Mouse (Mus musculus): ENCODE data around the gene Sipa1l3. TPM values are rescaled to one million over a fixed set of nuclear protein-coding genes. Genes with fewer than 3 reads are reported as not detected.

Sipa1l3 gene
- polyA plus RNA-seq, 1 experiment, result 30.3 TPM

DNA sequence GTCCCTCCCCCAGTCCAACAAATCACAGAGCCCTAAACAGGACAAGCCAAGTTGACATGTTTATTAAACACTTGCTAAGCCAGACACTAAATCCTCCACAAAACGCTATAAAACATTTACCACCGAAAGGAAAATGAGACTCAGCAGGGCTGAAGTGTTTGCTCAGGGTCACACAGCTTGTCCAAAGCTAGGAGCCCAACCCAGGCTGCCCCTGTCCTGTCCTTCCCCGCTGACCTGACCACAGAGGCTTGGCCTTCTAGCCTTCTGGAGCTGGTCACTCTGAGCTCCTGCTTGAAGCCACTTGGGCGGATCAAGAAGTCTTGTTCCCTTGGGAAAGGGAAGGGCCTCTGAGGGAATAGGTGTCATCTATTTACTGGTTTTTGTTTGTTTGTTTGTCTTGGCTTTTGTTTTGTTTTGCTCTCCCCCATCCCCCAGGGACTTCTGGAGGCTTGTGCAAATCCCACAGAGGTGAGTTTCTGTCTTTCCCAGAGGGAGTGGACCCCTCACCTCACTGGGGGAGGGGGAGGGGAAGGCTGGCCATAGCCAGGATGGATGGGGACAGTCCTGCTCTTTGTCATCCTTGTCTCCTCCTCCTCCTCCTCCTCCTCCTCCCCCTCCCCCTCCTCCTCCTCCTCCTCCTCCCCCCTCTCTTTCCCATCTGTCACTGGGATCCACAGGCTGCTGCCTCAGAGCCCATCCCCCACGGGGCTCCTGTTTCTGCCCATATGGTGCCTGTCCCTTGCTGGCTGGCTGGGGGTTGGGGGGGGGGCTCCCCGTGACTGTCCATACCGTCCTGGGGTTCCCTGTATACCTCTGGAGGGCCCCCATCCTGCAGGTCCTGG, 226.6 kb downstream of the Sipa1l3 start:
- no peak for TF ChIP-seq POLR2A (IDR thresholded peaks at IDR 0.05; ENCODE audit: low read depth, low read length)
- TF ChIP-seq CTCF (IDR thresholded peaks at IDR 0.05; ENCODE audit: extremely low read depth, insufficient read depth, insufficient read length, insufficient replicate concordance), result no peak

GRCm38 (mm10) chr7:29290691-29291485, 227.6 kb downstream of the Sipa1l3 start:
- no peak overlapping the region; the same call in 1 of the 2 replicates for H3K4me3 ChIP-seq (ENCODE audit: extremely low read depth, insufficient read depth, insufficient read length)
- TF ChIP-seq POLR2A (IDR thresholded peaks at IDR 0.05; ENCODE audit: low read depth, low read length) (no peak), CTCF (IDR thresholded peaks at IDR 0.05; ENCODE audit: extremely low read depth, insufficient read depth, insufficient read length, insufficient replicate concordance) (no peak)
- DNase-seq (ENCODE audit: low read depth in 1 of 2, low spot score in 2 of 2), result no peak
- H3K36me3 ChIP-seq (ENCODE audit: control insufficient read depth, insufficient read depth, low read length), result no peaks in the 10 kb centered on the region
- peak overlapping the region; percentile 38; the same call in 1 of the 2 replicates for H3K27ac ChIP-seq (ENCODE audit: insufficient read depth, low read length)
- H3K27me3 ChIP-seq (ENCODE audit: control insufficient read depth, insufficient read depth, low read length), result peaks cover 3% of the 10 kb centered on the region; the same call in 1 of the 2 replicates
- H3K4me1 ChIP-seq (ENCODE audit: control insufficient read depth, insufficient read depth, insufficient read length), result peaks cover 9% of the 10 kb centered on the region
- WGBS, result 84% methylated on average over 11 of the region's 11 CpGs

More for the DNA sequence above, 226.6 kb downstream of the Sipa1l3 start:
- 60% methylated on average over 7 of the region's 7 CpGs for WGBS
- H3K36me3 ChIP-seq (ENCODE audit: control insufficient read depth, insufficient read depth, low read length), result no peaks in the 10 kb centered on the region
- no peak overlapping the region for H3K27ac ChIP-seq (ENCODE audit: insufficient read depth, low read length)
- H3K4me3 ChIP-seq (ENCODE audit: extremely low read depth, insufficient read depth, insufficient read length), result no peak overlapping the region
- peaks cover 9% of the 10 kb centered on the region for H3K4me1 ChIP-seq (ENCODE audit: control insufficient read depth, insufficient read depth, insufficient read length)
- no peak for DNase-seq (ENCODE audit: low read depth in 1 of 2, low spot score in 2 of 2)
- peaks cover 3% of the 10 kb centered on the region; the same call in 1 of the 2 replicates for H3K27me3 ChIP-seq (ENCODE audit: control insufficient read depth, insufficient read depth, low read length)

DNA sequence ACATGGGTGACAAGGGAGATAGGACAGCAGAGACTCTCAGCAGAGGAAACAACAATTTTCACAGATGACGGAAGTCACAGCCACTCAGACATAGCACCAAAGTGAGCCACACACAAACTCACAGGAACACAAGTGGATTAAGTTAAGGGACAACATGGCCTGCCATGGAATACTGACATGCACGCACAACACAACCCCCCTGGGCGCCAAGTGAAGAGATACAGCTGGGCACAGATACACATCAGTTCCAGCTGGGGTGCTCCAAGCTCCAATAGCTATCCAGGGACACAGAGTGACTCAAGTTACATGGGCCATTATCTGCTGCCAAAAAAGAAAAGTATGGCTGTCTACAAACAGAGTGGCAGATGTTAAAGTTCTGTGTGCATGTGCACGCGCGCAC, 228.6 kb downstream of the Sipa1l3 start:
- peak overlapping the region; percentile 52; the same call in 1 of the 2 replicates for H3K4me3 ChIP-seq (ENCODE audit: extremely low read depth, insufficient read depth, insufficient read length)
- no peak for TF ChIP-seq POLR2A (IDR thresholded peaks at IDR 0.05; ENCODE audit: low read depth, low read length)
- TF ChIP-seq CTCF (IDR thresholded peaks at IDR 0.05; ENCODE audit: extremely low read depth, insufficient read depth, insufficient read length, insufficient replicate concordance), result no peak
- H3K27me3 ChIP-seq (ENCODE audit: control insufficient read depth, insufficient read depth, low read length), result peaks cover 3% of the 10 kb centered on the region; the same call in 1 of the 2 replicates
- WGBS, result 92% methylated on average over 6 of the region's 6 CpGs
- no peaks in the 10 kb centered on the region for H3K36me3 ChIP-seq (ENCODE audit: control insufficient read depth, insufficient read depth, low read length)
- peaks cover 9% of the 10 kb centered on the region for H3K4me1 ChIP-seq (ENCODE audit: control insufficient read depth, insufficient read depth, insufficient read length)
- 0 out of 2 replicates have a peak overlapping the region, but pooled peaks have one; percentile 56 for H3K27ac ChIP-seq (ENCODE audit: insufficient read depth, low read length)
- no peak for DNase-seq (ENCODE audit: low read depth in 1 of 2, low spot score in 2 of 2)

GRCm38 (mm10) chr7:29288942-29289638, 229.4 kb downstream of the Sipa1l3 start, which contains the start of gene Ppp1r14a:
Ppp1r14a (plus strand) TSS chr7:29289308.
- peak in 1 of 2 experiments; percentile 67 for DNase-seq (ENCODE audit: low read depth in 1 of 2, low spot score in 2 of 2)
- H3K27me3 ChIP-seq (ENCODE audit: control insufficient read depth, insufficient read depth, low read length), result peaks cover 3% of the 10 kb centered on the region; the same call in 1 of the 2 replicates
- 7% methylated on average over 59 of the region's 59 CpGs for WGBS
- H3K4me1 ChIP-seq (ENCODE audit: control insufficient read depth, insufficient read depth, insufficient read length), result peaks cover 9% of the 10 kb centered on the region
- no peaks in the 10 kb centered on the region for H3K36me3 ChIP-seq (ENCODE audit: control insufficient read depth, insufficient read depth, low read length)
- peak within 1 kb of the TSS; percentile 56; the same call in 1 of the 2 replicates for H3K27ac ChIP-seq (ENCODE audit: insufficient read depth, low read length)
- TF ChIP-seq POLR2A (IDR thresholded peaks at IDR 0.05; ENCODE audit: low read depth, low read length) (no peak), CTCF (IDR thresholded peaks at IDR 0.05; ENCODE audit: extremely low read depth, insufficient read depth, insufficient read length, insufficient replicate concordance) (peak; percentile 83)
- peak within 1 kb of the TSS; percentile 52; the same call in 1 of the 2 replicates for H3K4me3 ChIP-seq (ENCODE audit: extremely low read depth, insufficient read depth, insufficient read length)

DNA sequence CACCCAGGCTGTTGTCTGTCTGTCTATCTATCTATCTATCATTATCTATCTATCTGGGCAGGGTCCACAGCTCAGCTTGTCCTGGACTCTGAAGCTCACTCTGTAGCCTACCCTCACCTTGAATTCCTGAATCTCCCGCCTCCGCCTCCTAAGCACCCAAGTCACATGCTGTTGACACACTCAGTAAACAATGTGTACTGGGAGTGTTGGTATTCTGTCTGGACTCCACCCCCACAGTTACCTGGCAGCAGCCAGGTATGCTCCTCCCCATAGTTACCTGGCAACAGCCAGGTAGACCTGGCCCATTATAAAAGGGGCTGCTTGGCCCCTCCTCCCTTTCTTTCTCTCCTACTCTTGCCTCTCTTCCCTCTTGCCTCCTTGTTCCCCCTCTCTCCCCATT, 230.4 kb downstream of the Sipa1l3 start:
- WGBS, result 94% methylated on average over 2 of the region's 2 CpGs
- H3K27me3 ChIP-seq (ENCODE audit: control insufficient read depth, insufficient read depth, low read length), result peaks cover 3% of the 10 kb centered on the region; the same call in 1 of the 2 replicates
- H3K36me3 ChIP-seq (ENCODE audit: control insufficient read depth, insufficient read depth, low read length), result no peaks in the 10 kb centered on the region
- H3K27ac ChIP-seq (ENCODE audit: insufficient read depth, low read length), result no peak overlapping the region
- peaks cover 9% of the 10 kb centered on the region for H3K4me1 ChIP-seq (ENCODE audit: control insufficient read depth, insufficient read depth, insufficient read length)
- no peak overlapping the region for H3K4me3 ChIP-seq (ENCODE audit: extremely low read depth, insufficient read depth, insufficient read length)
- no peak for DNase-seq (ENCODE audit: low read depth in 1 of 2, low spot score in 2 of 2)
- TF ChIP-seq CTCF (IDR thresholded peaks at IDR 0.05; ENCODE audit: extremely low read depth, insufficient read depth, insufficient read length, insufficient replicate concordance) (no peak), POLR2A (IDR thresholded peaks at IDR 0.05; ENCODE audit: low read depth, low read length) (no peak)

GRCm38 (mm10) chr7:29287481-29287880, 231.0 kb downstream of the Sipa1l3 start:
- no peak for DNase-seq (ENCODE audit: low read depth in 1 of 2, low spot score in 2 of 2)

More at GRCm38 (mm10) chr7:29287481-29287880, 231.0 kb downstream of the Sipa1l3 start:
- Histone ChIP-seq H3K36me3 (ENCODE audit: control insufficient read depth, insufficient read depth, low read length) (no peaks in the 10 kb centered on the region), H3K4me1 (ENCODE audit: control insufficient read depth, insufficient read depth, insufficient read length) (peaks cover 9% of the 10 kb centered on the region), H3K27ac (ENCODE audit: insufficient read depth, low read length) (no peak overlapping the region), H3K27me3 (ENCODE audit: control insufficient read depth, insufficient read depth, low read length) (peaks cover 3% of the 10 kb centered on the region; the same call in 1 of the 2 replicates), H3K4me3 (ENCODE audit: extremely low read depth, insufficient read depth, insufficient read length) (no peak overlapping the region)
- TF ChIP-seq POLR2A (IDR thresholded peaks at IDR 0.05; ENCODE audit: low read depth, low read length) (no peak), CTCF (IDR thresholded peaks at IDR 0.05; ENCODE audit: extremely low read depth, insufficient read depth, insufficient read length, insufficient replicate concordance) (no peak)
- 87% methylated on average over 7 of the region's 7 CpGs for WGBS

Measured in spleen, adult 2 months (tissue).